Mouse (Mus musculus) liver, embryonic 11.5 days (tissue): ENCODE results near the gene Ppp1r15b. TPM values are rescaled to one million over a fixed set of nuclear protein-coding genes. Genes with fewer than 3 reads are reported as not detected.
A peak's percentile ranks its signal among the peaks of the same experiment; 100 is the strongest.

Experiments used
- ATAC-seq: fragments of 200-750 bp; cut with Nextera tagmentation; replicated peaks from 2 replicates; pipeline ENCODE4 v1.8.0; 2017; ENCODE audit warnings: moderate number of reproducible peaks, mild to moderate bottlenecking, moderate TSS enrichment, moderate library complexity; ENCODE audit not compliant: low FRiP score
- DNase-seq: peaks from one replicate; pipeline ENCODE4 v3.0.0-alpha.2; 2017; ENCODE audit warnings: low spot score
- H3K27ac ChIP-seq: fragments of 300-500 bp; sonication (generic); 2 replicates; pipeline ENCODE4 v1.5.1; 2014; ENCODE audit warnings: mild to moderate bottlenecking, low read depth, low read length, control low read depth
- H3K27me3 ChIP-seq: fragments of 300-500 bp; sonication (generic); replicated peaks from 2 replicates; pipeline ENCODE4 v1.6.1; 2014; ENCODE audit warnings: low read length, mixed read lengths; ENCODE audit not compliant: control insufficient read depth, insufficient read depth
- H3K36me3 ChIP-seq: fragments of 300-500 bp; sonication (generic); 2 replicates; pipeline ENCODE4 v1.6.1; 2014; ENCODE audit warnings: mild to moderate bottlenecking, low read length, moderate library complexity, mixed read lengths; ENCODE audit not compliant: control insufficient read depth, insufficient read depth
- H3K4me1 ChIP-seq: fragments of 300-500 bp; sonication (generic); replicated peaks from 2 replicates; pipeline ENCODE4 v1.6.1; 2014; ENCODE audit warnings: low read length, mixed read lengths; ENCODE audit not compliant: control insufficient read depth, insufficient read depth
- H3K4me2 ChIP-seq: fragments of 300-500 bp; sonication (generic); 2 replicates; pipeline ENCODE4 v1.6.1; 2014; ENCODE audit warnings: mild to moderate bottlenecking, control low read depth, moderate library complexity
- H3K4me3 ChIP-seq: fragments of 300-500 bp; sonication (generic); 2 replicates; pipeline ENCODE4 v1.5.1; 2014; ENCODE audit warnings: low read depth, low read length, control low read depth
- H3K9ac ChIP-seq: fragments of 300-500 bp; sonication (generic); 2 replicates; pipeline ENCODE4 v1.6.1; 2014; ENCODE audit warnings: low read depth, low read length, control low read depth
- H3K9me3 ChIP-seq: fragments of 300-500 bp; sonication (generic); 2 replicates; pipeline ENCODE4 v1.6.1; 2016; ENCODE audit warnings: low read length, inconsistent platforms, mixed read lengths; ENCODE audit not compliant: control insufficient read depth
- WGBS: fragments of 180-500 bp; shearing (Covaris S2); extraction: QIAGEN DNeasy Blood & Tissue Kit; methylation state at CpG from one replicate; pipeline ENCODE4 v1.1.7; 2014; 5-methylcytosine and 5-hydroxymethylcytosine counted together
- polyA plus RNA-seq: library from polyadenylated mRNA; unstranded; fragments of >200 nt; fragmentation: Nextera tagmentation; extraction: Ambion mirVana; gene quantifications from 2 replicates; pipeline ENCODE4 v1.2.1, GENCODE M21; 2014

The Ppp1r15b gene
- polyA plus RNA-seq, 1 experiment from 2014 or later: 89.0 TPM

DNA sequence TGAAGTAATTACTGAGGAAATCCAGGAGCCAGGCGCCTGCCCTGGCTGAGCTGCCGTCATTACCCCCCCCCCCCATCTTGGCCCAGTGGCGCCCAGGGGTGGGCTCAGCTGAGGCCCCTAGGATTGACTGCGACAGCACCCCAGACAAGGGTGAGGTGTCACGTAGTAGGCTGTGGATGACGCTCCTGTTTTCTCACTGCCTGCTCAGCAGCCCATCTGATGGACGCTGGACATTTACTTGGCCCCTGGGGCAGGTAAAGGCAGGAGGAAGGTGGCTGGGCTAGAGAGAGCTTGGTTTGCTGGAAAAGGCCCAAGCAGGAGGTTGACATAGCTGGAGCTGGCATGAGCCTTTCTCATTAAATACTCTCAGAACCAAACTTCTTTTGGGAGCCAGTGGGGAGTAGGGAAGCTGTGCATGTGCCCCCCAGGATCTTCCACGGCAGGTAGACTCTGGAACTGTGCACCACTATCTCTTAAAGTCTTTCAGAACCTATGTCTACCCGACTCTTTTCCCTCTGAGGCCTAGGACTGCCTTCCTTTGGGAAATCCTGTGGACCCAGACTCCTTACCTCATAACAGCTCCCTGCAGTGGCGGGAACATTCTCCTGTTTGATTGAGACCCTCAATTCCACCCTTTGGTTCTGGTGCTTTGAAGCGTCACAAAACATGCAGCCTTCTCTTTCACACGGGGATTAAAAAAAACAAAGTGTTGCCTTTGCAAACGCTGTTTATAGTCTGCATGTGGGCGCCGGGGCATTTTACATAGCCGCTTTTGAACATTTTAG is 52.4 kb downstream of the Ppp1r15b start:
- peaks cover 34% of the 10 kb centered on the region for H3K27me3 ChIP-seq
- H3K4me2 ChIP-seq: peak overlapping the region; percentile 62
- no peaks in the 10 kb centered on the region for H3K9me3 ChIP-seq
- H3K4me3 ChIP-seq: no peak overlapping the region
- ATAC-seq: no peak
- WGBS: 42% methylated on average over 16 of the region's 16 CpGs
- no peak for DNase-seq
- no peaks in the 10 kb centered on the region for H3K36me3 ChIP-seq
- H3K9ac ChIP-seq: no peak overlapping the region
- H3K27ac ChIP-seq: no peak overlapping the region
- peaks cover 11% of the 10 kb centered on the region; the same call in 1 of the 2 replicates for H3K4me1 ChIP-seq

DNA sequence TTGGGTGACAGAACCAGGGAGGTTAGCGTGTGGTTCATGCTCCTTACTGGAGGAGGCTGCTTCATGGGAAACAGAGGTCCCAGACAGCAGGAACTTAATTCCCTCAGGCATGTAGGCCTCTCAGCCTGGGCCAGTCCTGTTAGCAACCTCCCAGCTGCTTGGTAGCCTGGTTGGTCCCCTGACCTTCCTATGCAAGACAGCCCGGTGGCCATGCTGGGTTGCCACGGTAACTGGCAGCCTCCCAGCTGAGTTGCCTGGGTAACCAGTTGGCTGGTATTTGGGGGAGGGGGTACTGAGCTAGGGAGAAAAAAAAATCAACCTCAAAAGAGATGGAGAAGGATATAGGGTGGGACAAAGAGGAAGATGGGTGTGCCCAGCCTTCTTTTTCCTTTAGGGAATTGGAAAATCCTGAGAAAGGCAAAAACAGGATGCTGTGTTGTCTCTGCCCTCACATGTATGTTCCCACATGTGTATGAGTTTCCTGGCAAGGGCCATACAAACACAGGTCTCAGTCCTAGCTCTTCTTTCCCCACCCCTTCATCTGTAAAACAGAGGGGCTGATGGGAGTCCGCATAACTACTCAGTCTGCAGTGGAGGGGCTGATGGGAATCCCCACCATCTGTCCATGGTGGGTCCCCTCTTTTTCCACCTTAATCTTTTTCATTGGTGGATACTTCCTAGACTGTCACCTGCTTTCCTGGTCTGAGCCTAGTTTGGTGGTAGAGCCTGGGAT is 57.2 kb downstream of the Ppp1r15b start:
- 31% methylated on average over 4 of the region's 4 CpGs for WGBS
- H3K27ac ChIP-seq: no peak overlapping the region
- H3K27me3 ChIP-seq: peaks cover 7% of the 10 kb centered on the region
- H3K36me3 ChIP-seq: no peaks in the 10 kb centered on the region
- no peak for DNase-seq
- H3K4me2 ChIP-seq: no peak overlapping the region
- ATAC-seq: no peak
- H3K4me3 ChIP-seq: no peak overlapping the region
- no peak overlapping the region for H3K9ac ChIP-seq
- no peaks in the 10 kb centered on the region for H3K9me3 ChIP-seq
- H3K4me1 ChIP-seq: no peaks in the 10 kb centered on the region

DNA sequence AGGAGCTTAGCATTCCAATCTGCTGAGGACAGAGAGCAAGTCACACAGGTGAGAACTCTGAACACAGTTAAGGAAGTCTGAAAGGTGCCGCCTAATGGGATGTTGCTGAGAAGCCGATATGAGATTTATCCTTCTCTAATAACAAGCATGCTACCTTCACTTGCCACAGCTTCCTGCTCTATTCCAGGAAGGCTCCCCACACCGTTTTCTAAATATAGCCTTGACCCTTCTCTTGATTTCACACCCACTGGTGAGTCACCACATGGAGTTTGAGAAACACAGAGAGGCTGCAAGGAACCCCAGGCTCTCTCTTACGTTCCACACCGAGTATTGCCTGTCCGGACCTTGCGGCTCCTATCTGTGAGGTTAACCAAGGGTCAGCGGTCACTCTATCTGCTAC is 57.8 kb downstream of the Ppp1r15b start:
- no peak for DNase-seq
- WGBS: 73% methylated on average over 8 of the region's 8 CpGs
- H3K27me3 ChIP-seq: peaks cover 1% of the 10 kb centered on the region

More for the DNA sequence above, 57.8 kb downstream of the Ppp1r15b start:
- no peak overlapping the region for H3K4me2 ChIP-seq
- no peaks in the 10 kb centered on the region for H3K9me3 ChIP-seq
- H3K27ac ChIP-seq: no peak overlapping the region
- H3K9ac ChIP-seq: no peak overlapping the region
- H3K4me3 ChIP-seq: no peak overlapping the region
- H3K4me1 ChIP-seq: no peaks in the 10 kb centered on the region
- ATAC-seq: no peak
- no peaks in the 10 kb centered on the region for H3K36me3 ChIP-seq

Other genes starting within 250 kb of the Ppp1r15b start
- 40.6 and 41.9 TPM in 2 replicates for gene Mdm4, start 100.6 kb upstream of the Ppp1r15b start, polyA plus RNA-seq
- 3.4 and 3.5 TPM in 2 replicates for gene Pik3c2b, start 85.5 kb upstream of the Ppp1r15b start, polyA plus RNA-seq
- 4.1 and 4.3 TPM in 2 replicates for gene Plekha6, start 33.1 kb downstream of the Ppp1r15b start, polyA plus RNA-seq
- 2.0 and 2.5 TPM in 2 replicates for gene Golt1a, start 178.7 kb downstream of the Ppp1r15b start, polyA plus RNA-seq
- not detected in 2 replicates for gene Kiss1, start 190.7 kb downstream of the Ppp1r15b start, polyA plus RNA-seq
- 0.30 and 0.40 TPM in 2 replicates for gene Ren1, start 219.4 kb downstream of the Ppp1r15b start, polyA plus RNA-seq
- gene Etnk2, start 232.4 kb downstream of the Ppp1r15b start, polyA plus RNA-seq: 4.5 and 5.8 TPM in 2 replicates